Mouse (Mus musculus): ENCODE results near the gene Zkscan2. TPM values are rescaled to one million over a fixed set of nuclear protein-coding genes. Genes with fewer than 3 reads are reported as not detected.

Zkscan2 gene
- total RNA-seq (2021), result 10 to 100 TPM; 14.3 to 18.8 TPM

GRCm38 (mm10) chr7:123500239-123501219 is at the start of gene Zkscan2:
Zkscan2 (minus strand) TSS chr7:123500449.
- intact Hi-C loops (cut with DNase I), result no loop called here
- DNase-seq (ENCODE audit: low spot score in 2 of 2), result peak; percentile 92 to 95

GRCm38 (mm10) chr7:123529190-123529589 is 28.9 kb upstream of the Zkscan2 start:
- intact Hi-C loops (cut with DNase I), result loop anchor here (10.0 kb wide), 1 partner anchor 436 kb away; no protein-coding TSS in a partner anchor
- DNase-seq (ENCODE audit: low spot score in 2 of 2), result no peak

- intact Hi-C loops (cut with DNase I), result loop anchor here (2.0 to 10.0 kb wide), 2 partner anchors 439 to 1655 kb away; no protein-coding TSS in a partner anchor
- no peak for DNase-seq (ENCODE audit: low spot score in 2 of 2)
These were observed 25.5 kb upstream of the Zkscan2 start for GRCm38 (mm10) chr7:123525761-123526160.

GRCm38 (mm10) chr7:123524218-123524861 is 24.1 kb upstream of the Zkscan2 start:
- peak; percentile 81 to 84 for DNase-seq (ENCODE audit: low spot score in 2 of 2)
- intact Hi-C loops (cut with DNase I), result loop anchor here (1.0 to 10.0 kb wide), 5 partner anchors 440 to 1870 kb away; no protein-coding TSS in a partner anchor

GRCm38 (mm10) chr7:123507946-123508345 is 7.7 kb upstream of the Zkscan2 start:
- no peak for DNase-seq (ENCODE audit: low spot score in 2 of 2)
- intact Hi-C loops (cut with DNase I), result no loop called here

- DNase-seq (ENCODE audit: low spot score in 2 of 2), result no peak
- intact Hi-C loops (cut with DNase I), result no loop called here
These were observed 3.1 kb upstream of the Zkscan2 start for GRCm38 (mm10) chr7:123503358-123503757.

- DNase-seq (ENCODE audit: low spot score in 2 of 2), result peak; percentile 5 to 24
- intact Hi-C loops (cut with DNase I), result no loop called here
These were observed 589 bp downstream of the Zkscan2 start for GRCm38 (mm10) chr7:123499481-123500238.

GRCm38 (mm10) chr7:123487703-123488102 is 12.5 kb downstream of the Zkscan2 start:
- intact Hi-C loops (cut with DNase I), result no loop called here
- DNase-seq (ENCODE audit: low spot score in 2 of 2), result peak; percentile 43 to 79

GRCm38 (mm10) chr7:123467961-123468360 is 32.3 kb downstream of the Zkscan2 start:
- no peak for DNase-seq (ENCODE audit: low spot score in 2 of 2)
- intact Hi-C loops (cut with DNase I), result loop anchor here (5.0 kb wide), 1 partner anchor 451 kb away; no protein-coding TSS in a partner anchor

GRCm38 (mm10) chr7:123465692-123466387 is 34.4 kb downstream of the Zkscan2 start:
- peak; percentile 63 to 67 for DNase-seq (ENCODE audit: low spot score in 2 of 2)
- intact Hi-C loops (cut with DNase I), result loop anchor here (1.0 to 5.0 kb wide), 3 partner anchors 67 to 449 kb away; no protein-coding TSS in a partner anchor

- intact Hi-C loops (cut with DNase I), result loop anchor here (5.0 kb wide), 1 partner anchor 516 kb away; no protein-coding TSS in a partner anchor
- DNase-seq (ENCODE audit: low spot score in 2 of 2), result no peak
These were observed 36.7 kb downstream of the Zkscan2 start for GRCm38 (mm10) chr7:123463569-123463968.

GRCm38 (mm10) chr7:123462070-123462501 is 38.2 kb downstream of the Zkscan2 start, which contains the start of gene Aqp8:
Aqp8 (plus strand) TSS chr7:123462291.
- intact Hi-C loops (cut with DNase I), result loop anchor here (5.0 kb wide), 1 partner anchor 515 kb away; no protein-coding TSS in a partner anchor
- no peak for DNase-seq (ENCODE audit: low spot score in 2 of 2)

- intact Hi-C loops (cut with DNase I), result loop anchor here (5.0 kb wide), 1 partner anchor 514 kb away; no protein-coding TSS in a partner anchor
- no peak for DNase-seq (ENCODE audit: low spot score in 2 of 2)
These were observed 38.9 kb downstream of the Zkscan2 start for GRCm38 (mm10) chr7:123461316-123461715.

- no peak for DNase-seq (ENCODE audit: low spot score in 2 of 2)
- intact Hi-C loops (cut with DNase I), result no loop called here
These were observed 41.0 kb downstream of the Zkscan2 start for GRCm38 (mm10) chr7:123459247-123459646.

- no peak for DNase-seq (ENCODE audit: low spot score in 2 of 2)
- intact Hi-C loops (cut with DNase I), result no loop called here
These were observed 41.9 kb downstream of the Zkscan2 start for GRCm38 (mm10) chr7:123458309-123458708.

GRCm38 (mm10) chr7:123455088-123455487 is 45.2 kb downstream of the Zkscan2 start:
- intact Hi-C loops (cut with DNase I), result no loop called here
- DNase-seq (ENCODE audit: low spot score in 2 of 2), result no peak

- DNase-seq (ENCODE audit: low spot score in 2 of 2), result no peak
- intact Hi-C loops (cut with DNase I), result no loop called here
These were observed 47.2 kb downstream of the Zkscan2 start for GRCm38 (mm10) chr7:123453066-123453465.

GRCm38 (mm10) chr7:123452551-123452950 is 47.7 kb downstream of the Zkscan2 start:
- DNase-seq (ENCODE audit: low spot score in 2 of 2), result no peak
- intact Hi-C loops (cut with DNase I), result no loop called here

GRCm38 (mm10) chr7:123450515-123450914 is 49.7 kb downstream of the Zkscan2 start:
- intact Hi-C loops (cut with DNase I), result no loop called here
- no peak for DNase-seq (ENCODE audit: low spot score in 2 of 2)

Measured in left cerebral cortex, postnatal 25 days (tissue).